Comparison of ENCODE assay signal across 18 mouse cellular contexts in genomic region chr8:3679656-3680055, GRCm38 (mm10). TPM values are rescaled to one million over a fixed set of nuclear protein-coding genes. Genes with fewer than 3 reads are reported as not detected.
DNase-seq lines count a peak whose midpoint lies in the region.
"Had no signal": no experiment of that assay in that cellular context is flagged by ENCODE, and none has a peak within 500 bp of the region (broad histone marks: within the 10 kb centered on the region; RNA-seq: fewer than 3 reads in every experiment).

No protein-coding gene starts in this region.

- DNase-seq in cerebellum, adult 11-12 months = peak; percentile 53
- DNase-seq in cerebellum, postnatal 4 days (ENCODE audit: low spot score in 2 of 2) = no peak
- peak; percentile 56 for DNase-seq in cerebellum, adult 9-11 months
- no peak for DNase-seq in cerebellum, adult 8-10 months
- DNase-seq in testis, postnatal 10 days (ENCODE audit: low spot score) = peak; percentile 42
- DNase-seq in testis, postnatal 14 days (ENCODE audit: low spot score) = no peak
- DNase-seq in layer of hippocampus, adult 18-20 months (ENCODE audit: low spot score in 2 of 2) = no peak
- no peak for DNase-seq in left cerebral cortex, postnatal 14 days (ENCODE audit: low spot score in 2 of 2)
- DNase-seq: adrenal gland, adult 8-10 months; adrenal gland, postnatal 25 days; gastrocnemius, adult 2 months; gastrocnemius, postnatal 14 days; heart, adult 18-20 months; heart, postnatal 14 days; heart, postnatal 4 days; kidney, adult 18-20 months had no signal

- intact Hi-C loops in left cerebral cortex, postnatal 14 days (cut with DNase I) = no loop called here

RNA-seq across cellular contexts. Expression of gene Trappc5, which starts 3.6 kb away (rescaled TPM):
- total RNA-seq in layer of hippocampus, adult 18-20 months (2021) = 10 to 100 TPM; 29.8 to 32.4 TPM
- total RNA-seq in left cerebral cortex, postnatal 14 days (2021) = 10 to 100 TPM; 27.5 to 28.6 TPM

RNA-seq across cellular contexts. Expression of gene Fcor, which starts 7.5 kb away (rescaled TPM):
- total RNA-seq in layer of hippocampus, adult 18-20 months (2021) = 10 to 100 TPM; 12.9 to 14.8 TPM
- 10 to 100 TPM; 16.3 to 18.6 TPM for total RNA-seq in left cerebral cortex, postnatal 14 days (2021)
- total RNA-seq: gastrocnemius, adult 2 months; MEL had no signal

RNA-seq across cellular contexts. Expression of gene Mcemp1, which starts 14.1 kb away (rescaled TPM):
- total RNA-seq in layer of hippocampus, adult 18-20 months (2021) = under 1 TPM in 1 of 2 experiments, not detected in 1; 0.23 TPM
- total RNA-seq in left cerebral cortex, postnatal 14 days (2021) = under 1 TPM in 1 of 2 experiments, not detected in 1; 0.24 TPM
- total RNA-seq: gastrocnemius, adult 2 months; gastrocnemius, postnatal 14 days; hindbrain, postnatal 0 days; MEL had no signal

RNA-seq across cellular contexts. Expression of gene Fcer2a, which starts 14.3 kb away (rescaled TPM):
- total RNA-seq in layer of hippocampus, adult 18-20 months (2021) = not detected
- total RNA-seq in left cerebral cortex, postnatal 14 days (2021) = not detected
- total RNA-seq: gastrocnemius, adult 2 months; hindbrain, postnatal 0 days; MEL had no signal

RNA-seq across cellular contexts. Expression of gene Retn, which starts 24.1 kb away (rescaled TPM):
- under 1 TPM; 0.74 to 0.79 TPM for total RNA-seq in layer of hippocampus, adult 18-20 months (2021)
- total RNA-seq in left cerebral cortex, postnatal 14 days (2021) = under 1 TPM; 0.42 to 0.53 TPM
- total RNA-seq: heart, postnatal 4 days; hindbrain, postnatal 0 days had no signal

Comparison
In these comparisons a context has a peak if more than half of its experiments do, and no peak if none do; other contexts are left out.
1. DNase-seq: peak in cerebellum, adult 11-12 months (single experiment), cerebellum, adult 9-11 months (single experiment) and testis, postnatal 10 days (single experiment); none in cerebellum, postnatal 4 days (0 of 2), cerebellum, adult 8-10 months (single experiment), testis, postnatal 14 days (single experiment), layer of hippocampus, adult 18-20 months (0 of 2) and left cerebral cortex, postnatal 14 days (0 of 2).